Mouse (Mus musculus) stomach, postnatal 0 days (tissue): Measurements from ENCODE around the gene Eif3i.

ENCODE experiments used
- CTCF ChIP-seq: IDR thresholded peaks from 2 replicates; pipeline ENCODE4 v1.5.1; 2016; ENCODE audit warnings: antibody characterized with exemption, low read depth, mild to moderate bottlenecking, moderate library complexity
- EP300 ChIP-seq: optimal IDR thresholded peaks from 2 replicates; pipeline ENCODE3; 2016; ENCODE audit warnings: antibody characterized with exemption

DNA sequence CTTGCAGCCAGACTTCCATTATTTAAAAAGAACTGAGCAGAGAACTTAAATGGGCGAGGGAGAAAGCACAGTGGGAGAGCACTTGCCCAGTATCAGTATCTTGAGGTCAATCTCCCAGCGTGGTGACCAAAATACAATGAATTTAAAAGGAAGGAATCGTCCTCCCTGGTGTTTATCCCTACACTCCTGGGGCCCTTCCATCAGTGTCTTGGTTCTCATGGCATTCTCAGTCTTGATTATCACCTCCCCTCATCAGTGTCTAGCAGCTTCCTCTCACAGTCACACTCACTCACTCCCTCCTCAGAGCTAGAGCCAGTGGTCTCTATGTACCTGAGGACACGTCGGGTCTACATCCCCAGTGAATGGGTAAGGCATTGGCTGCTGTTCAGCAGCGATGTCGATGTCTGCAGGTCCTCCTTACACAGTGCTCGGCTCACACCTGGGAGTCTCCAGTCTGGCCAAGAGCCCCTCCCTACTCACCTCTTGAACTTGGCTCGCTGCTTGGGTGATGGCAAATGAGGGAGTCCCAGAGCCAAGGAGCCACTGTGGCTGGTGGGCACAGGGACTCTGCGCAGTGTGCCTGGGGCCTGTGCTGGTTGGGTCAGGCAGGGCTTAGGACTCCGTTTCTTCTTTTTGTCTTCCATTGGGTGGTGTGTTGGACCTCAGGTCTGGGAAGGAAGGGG is 21.8 kb upstream of the Eif3i start:
- TF ChIP-seq EP300 = no peak
- TF ChIP-seq CTCF = no peak
